Mouse (Mus musculus) lung, embryonic 14.5 days (tissue): ENCODE measurements around the gene Ccsap. TPM values are rescaled to one million over a fixed set of nuclear protein-coding genes. Genes with fewer than 3 reads are reported as not detected.

Experiments
- ATAC-seq: fragments of 200-750 bp; cut with Nextera tagmentation; 2 replicates; pipeline ENCODE4 v1.8.0; 2017; ENCODE audit warnings: mild to moderate bottlenecking, moderate TSS enrichment, moderate library complexity; ENCODE audit not compliant: insufficient read depth
- DNase-seq: peaks from one replicate; pipeline ENCODE4 v3.0.0-alpha.2; 2015
- H3K27ac ChIP-seq: fragments of 300-500 bp; sonication (generic); 2 replicates; pipeline ENCODE4 v1.5.1; 2014; ENCODE audit warnings: low read depth, mild to moderate bottlenecking, moderate library complexity
- H3K27me3 ChIP-seq: fragments of 300-500 bp; sonication (generic); 2 replicates; pipeline ENCODE4 v1.6.1; 2014; ENCODE audit warnings: low read length, control low read depth; ENCODE audit not compliant: insufficient read depth
- H3K36me3 ChIP-seq: fragments of 300-500 bp; sonication (generic); 2 replicates; pipeline ENCODE4 v1.6.1; 2014; ENCODE audit warnings: control low read depth; ENCODE audit not compliant: insufficient read depth
- H3K4me1 ChIP-seq: fragments of 300-500 bp; sonication (generic); 2 replicates; pipeline ENCODE4 v1.6.1; 2014; ENCODE audit warnings: antibody characterized with exemption, control low read depth; ENCODE audit not compliant: insufficient read depth
- H3K4me2 ChIP-seq: fragments of 300-500 bp; sonication (generic); 2 replicates; pipeline ENCODE4 v1.6.1; 2014; ENCODE audit warnings: mild to moderate bottlenecking
- H3K4me3 ChIP-seq: fragments of 300-500 bp; sonication (generic); 2 replicates; pipeline ENCODE4 v1.5.1; 2014; ENCODE audit warnings: low read depth, low read length
- H3K9ac ChIP-seq: fragments of 300-500 bp; sonication (generic); 2 replicates; pipeline ENCODE4 v1.6.1; 2014
- H3K9me3 ChIP-seq: fragments of 300-500 bp; sonication (generic); 2 replicates; pipeline ENCODE4 v1.6.1; 2016; ENCODE audit warnings: low read depth, low read length, control low read depth
- CTCF ChIP-seq: IDR thresholded peaks from 2 replicates; pipeline ENCODE4 v1.5.1; 2016; ENCODE audit warnings: antibody characterized with exemption, low read depth
- WGBS: fragments of 180-500 bp; shearing (Covaris S2); extraction: QIAGEN DNeasy Blood & Tissue Kit; methylation state at CpG from one replicate; pipeline ENCODE4 v1.1.7; 2014; 5-methylcytosine and 5-hydroxymethylcytosine counted together
- polyA plus RNA-seq: library from polyadenylated mRNA; unstranded; fragments of >200 nt; fragmentation: Nextera tagmentation; extraction: Ambion mirVana; gene quantifications from 2 replicates; pipeline ENCODE4 v1.2.1, GENCODE M21; 2014

The Ccsap gene
- polyA plus RNA-seq, 1 experiment from 2014 or later = 7.1 TPM

- H3K4me1 ChIP-seq = no peaks in the 10 kb centered on the region
- no peak overlapping the region for H3K27ac ChIP-seq
- no peaks in the 10 kb centered on the region for H3K9me3 ChIP-seq
- ATAC-seq (no peak), DNase-seq (no peak)
- WGBS = 73% methylated on average over 4 of the region's 4 CpGs
- TF ChIP-seq CTCF = no peak
- no peak overlapping the region for H3K4me2 ChIP-seq
- H3K36me3 ChIP-seq = no peaks in the 10 kb centered on the region
- H3K4me3 ChIP-seq = no peak overlapping the region
- no peaks in the 10 kb centered on the region for H3K27me3 ChIP-seq
- no peak overlapping the region for H3K9ac ChIP-seq
Measured at GRCm38 (mm10) chr8:123849352-123849751, 10.7 kb downstream of the Ccsap start.

- Histone ChIP-seq H3K27ac (no peak overlapping the region), H3K27me3 (no peaks in the 10 kb centered on the region)
- 54% methylated on average over 3 of the region's 3 CpGs for WGBS
Measured at GRCm38 (mm10) chr8:123847546-123847945, 12.5 kb downstream of the Ccsap start.

GRCm38 (mm10) chr8:123846509-123846908, 13.5 kb downstream of the Ccsap start:
- Histone ChIP-seq H3K4me3 (no peak overlapping the region), H3K9me3 (no peaks in the 10 kb centered on the region), H3K4me2 (no peak overlapping the region), H3K4me1 (no peaks in the 10 kb centered on the region), H3K36me3 (no peaks in the 10 kb centered on the region), H3K9ac (no peak overlapping the region), H3K27me3 (no peaks in the 10 kb centered on the region), H3K27ac (no peak overlapping the region)
- DNase-seq (no peak), ATAC-seq (no peak)
- 87% methylated on average over 12 of the region's 12 CpGs for WGBS
- no peak for TF ChIP-seq CTCF

More at GRCm38 (mm10) chr8:123847546-123847945, 12.5 kb downstream of the Ccsap start:
- H3K9me3 ChIP-seq = no peaks in the 10 kb centered on the region
- no peaks in the 10 kb centered on the region for H3K36me3 ChIP-seq
- no peak for TF ChIP-seq CTCF
- ATAC-seq = no peak
- no peaks in the 10 kb centered on the region for H3K4me1 ChIP-seq
- DNase-seq = no peak
- H3K9ac ChIP-seq = no peak overlapping the region
- no peak overlapping the region for H3K4me2 ChIP-seq
- no peak overlapping the region for H3K4me3 ChIP-seq

GRCm38 (mm10) chr8:123845991-123846390, 14.0 kb downstream of the Ccsap start:
- ATAC-seq = no peak
- H3K4me3 ChIP-seq = no peak overlapping the region
- WGBS = 88% methylated on average over 10 of the region's 10 CpGs

GRCm38 (mm10) chr8:123845114-123845513, 14.9 kb downstream of the Ccsap start:
- TF ChIP-seq CTCF = no peak
- H3K9ac ChIP-seq = no peak overlapping the region
- no peaks in the 10 kb centered on the region for H3K36me3 ChIP-seq
- no peak overlapping the region for H3K4me2 ChIP-seq
- H3K4me3 ChIP-seq = no peak overlapping the region
- H3K27me3 ChIP-seq = no peaks in the 10 kb centered on the region
- H3K27ac ChIP-seq = no peak overlapping the region
- H3K4me1 ChIP-seq = no peaks in the 10 kb centered on the region
- DNase-seq (no peak), ATAC-seq (no peak)
- H3K9me3 ChIP-seq = no peaks in the 10 kb centered on the region
- 81% methylated on average over 13 of the region's 13 CpGs for WGBS

More at GRCm38 (mm10) chr8:123845991-123846390, 14.0 kb downstream of the Ccsap start:
- H3K4me2 ChIP-seq = no peak overlapping the region
- no peak for TF ChIP-seq CTCF
- no peaks in the 10 kb centered on the region for H3K27me3 ChIP-seq
- H3K27ac ChIP-seq = no peak overlapping the region
- H3K36me3 ChIP-seq = no peaks in the 10 kb centered on the region
- H3K9me3 ChIP-seq = no peaks in the 10 kb centered on the region
- no peak overlapping the region for H3K9ac ChIP-seq
- H3K4me1 ChIP-seq = no peaks in the 10 kb centered on the region
- DNase-seq = no peak

GRCm38 (mm10) chr8:123844341-123844740, 15.7 kb downstream of the Ccsap start:
- no peaks in the 10 kb centered on the region for H3K4me1 ChIP-seq
- no peak overlapping the region for H3K4me3 ChIP-seq
- DNase-seq (no peak), ATAC-seq (no peak)
- H3K27me3 ChIP-seq = no peaks in the 10 kb centered on the region
- H3K27ac ChIP-seq = no peak overlapping the region
- no peak overlapping the region for H3K9ac ChIP-seq
- no peaks in the 10 kb centered on the region for H3K9me3 ChIP-seq
- H3K36me3 ChIP-seq = no peaks in the 10 kb centered on the region
- no peak for TF ChIP-seq CTCF
- H3K4me2 ChIP-seq = no peak overlapping the region
- 77% methylated on average over 7 of the region's 7 CpGs for WGBS

GRCm38 (mm10) chr8:123842086-123842485, 17.9 kb downstream of the Ccsap start:
- no peaks in the 10 kb centered on the region for H3K4me1 ChIP-seq
- no peaks in the 10 kb centered on the region for H3K36me3 ChIP-seq
- WGBS = 86% methylated on average over 12 of the region's 12 CpGs
- ATAC-seq = no peak
- H3K27me3 ChIP-seq = no peaks in the 10 kb centered on the region
- no peaks in the 10 kb centered on the region for H3K9me3 ChIP-seq
- H3K4me3 ChIP-seq = no peak overlapping the region
- H3K9ac ChIP-seq = no peak overlapping the region
- H3K4me2 ChIP-seq = no peak overlapping the region
- H3K27ac ChIP-seq = no peak overlapping the region
- TF ChIP-seq CTCF = no peak
- no peak for DNase-seq
